Mouse (Mus musculus) bone marrow macrophage, adult 2 months (primary cell): ENCODE measurements at regions not wholly inside any gene's neighbourhood (a gene's known extent, or its start where the extent isn't known, plus 50 kb on each side); places are given as distances from the start of the nearest gene placed in this dataset.

Source experiments
- CTCF ChIP-seq: IDR thresholded peaks from 2 replicates; pipeline ENCODE4 v1.5.1; 2012; ENCODE audit warnings: low read depth, mild to moderate bottlenecking, low read length, moderate library complexity
- POLR2A ChIP-seq: IDR thresholded peaks from 2 replicates; pipeline ENCODE4 v1.6.1; 2012; ENCODE audit warnings: mild to moderate bottlenecking, low read depth, low read length, borderline replicate concordance

GRCm38 (mm10) chr2:173339211-173339610, 62.9 kb upstream of the Pmepa1 start:
- no peak for TF ChIP-seq CTCF
- TF ChIP-seq POLR2A = no peak
